Mouse (Mus musculus): ENCODE results near the gene Zfp366.

Gene Zfp366

GRCm38 (mm10) chr13:99294176-99294575 lies 109.6 kb downstream of the Zfp366 start:
- no peak for DNase-seq (ENCODE audit: low read depth, low spot score)

- DNase-seq (ENCODE audit: low read depth, low spot score) = no peak
Measured at GRCm38 (mm10) chr13:99299921-99300320, 115.3 kb downstream of the Zfp366 start.

All from skeletal muscle tissue, adult 2 months (tissue).